Mouse (Mus musculus): Measurements from ENCODE around the gene Vav2.

- TF ChIP-seq CHD2 (IDR thresholded peaks at IDR 0.05; ENCODE audit: low read depth, low read length) (no peak), ZC3H11A (IDR thresholded peaks at IDR 0.05; ENCODE audit: borderline replicate concordance, low read depth, low read length) (no peak), HCFC1 (IDR thresholded peaks at IDR 0.05; ENCODE audit: borderline replicate concordance, insufficient read depth, low read length) (no peak), MAFK (IDR thresholded peaks at IDR 0.05; ENCODE audit: insufficient read depth, low read depth, low read length) (no peak), ZNF384 (IDR thresholded peaks at IDR 0.05; ENCODE audit: low read depth, low read length) (no peak)
Observed at GRCm38 (mm10) chr2:27337261-27337660, 89.6 kb downstream of the Vav2 start.

Data from ES-E14 (cell line).